Mouse (Mus musculus): Measurements from ENCODE around the gene Apold1.

The Apold1 gene

DNA sequence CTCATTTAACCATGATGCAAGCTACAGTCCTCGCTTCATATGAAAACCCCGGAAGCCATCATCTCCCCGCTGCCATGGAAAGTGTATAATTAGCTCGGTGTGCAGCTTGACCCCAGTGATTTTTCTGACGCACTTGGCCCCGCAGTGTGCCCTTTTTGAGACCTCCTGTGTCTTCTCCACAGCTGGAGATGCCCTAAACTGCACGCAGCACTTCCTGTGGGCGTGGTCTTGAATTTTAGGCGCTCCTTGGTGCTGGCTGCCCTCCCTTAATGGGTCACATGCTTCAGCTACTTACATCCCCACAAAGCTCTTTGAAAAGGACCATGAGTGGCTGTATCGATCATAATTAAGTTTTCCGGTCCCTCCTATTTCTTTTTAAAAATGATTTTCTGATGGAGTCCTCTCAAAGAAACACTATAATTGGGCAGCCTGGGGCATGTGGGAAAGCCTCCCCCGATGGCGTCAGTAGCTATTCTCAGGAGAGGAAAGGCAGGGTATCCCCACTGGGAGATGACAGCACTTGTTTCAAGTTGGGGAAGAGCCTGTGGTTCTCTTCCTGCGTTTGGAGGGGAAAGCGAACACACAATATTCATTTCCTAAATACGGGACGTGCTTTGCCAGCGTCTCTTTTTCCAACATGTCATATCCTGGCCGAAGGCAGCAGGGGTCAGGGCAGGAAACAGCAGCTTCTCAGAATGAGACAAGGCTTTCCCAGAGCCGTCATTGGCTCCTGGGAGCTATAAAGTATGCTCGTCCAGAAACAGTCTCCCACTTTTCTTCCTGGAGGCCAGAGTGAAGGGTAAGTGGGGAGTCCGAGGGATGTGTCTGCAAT is at the start of gene Apold1:
TSS of gene Apold1 (plus strand) at position 488 of the 832 bp plus-strand sequence.
- peak; percentile 76 for DNase-seq

DNA sequence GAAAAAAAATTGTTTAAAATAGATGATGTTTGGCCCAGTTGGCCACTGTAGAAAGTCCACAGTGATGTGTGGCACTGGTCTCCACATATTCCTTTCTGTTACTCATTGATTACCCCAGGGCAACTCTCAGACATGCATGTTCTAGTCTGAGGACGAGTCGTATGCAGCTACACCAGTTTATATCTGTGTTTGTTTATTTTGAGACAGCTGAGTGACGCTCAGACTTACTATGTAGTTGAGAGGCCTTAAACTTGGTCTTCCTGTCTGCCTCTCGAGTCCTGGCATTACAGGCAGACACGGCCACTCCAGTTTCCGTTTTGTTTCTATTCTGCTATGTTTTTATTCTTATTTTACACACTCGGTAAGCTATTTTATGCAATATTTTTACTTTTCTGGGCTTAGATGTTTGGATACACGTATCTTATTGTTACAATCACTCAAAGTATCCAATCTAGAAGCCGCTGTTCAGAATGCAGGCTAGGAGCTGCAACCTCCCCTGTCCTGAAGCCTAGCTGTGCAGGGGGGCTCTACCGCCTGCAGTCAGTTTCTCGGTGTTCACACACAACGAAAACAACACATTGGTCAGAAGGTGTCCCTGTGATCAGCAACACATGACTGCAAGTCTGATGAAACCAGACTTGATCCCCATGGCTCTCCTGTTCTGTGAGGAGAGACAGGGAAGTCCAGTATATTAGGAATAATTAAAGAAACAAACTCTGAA is 48.9 kb upstream of the Apold1 start:
- no peak for DNase-seq

DNA sequence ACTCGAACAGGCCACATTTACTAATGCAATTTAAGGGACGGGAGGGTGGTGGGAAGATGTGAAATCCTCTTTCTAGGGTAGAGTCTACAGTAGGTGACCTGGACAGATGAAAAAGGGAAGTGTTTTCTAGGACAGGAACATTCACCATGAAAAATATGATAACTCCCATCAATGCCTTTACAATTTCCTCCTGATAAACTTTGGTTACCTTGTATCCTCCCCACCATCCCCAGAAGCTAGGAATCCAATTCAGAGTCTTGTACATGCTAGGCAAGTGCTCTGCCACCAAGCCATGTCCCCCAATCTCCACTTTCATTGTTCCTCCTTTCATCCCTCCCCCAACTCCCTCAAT is 48.3 kb upstream of the Apold1 start:
- DNase-seq, result no peak

DNA sequence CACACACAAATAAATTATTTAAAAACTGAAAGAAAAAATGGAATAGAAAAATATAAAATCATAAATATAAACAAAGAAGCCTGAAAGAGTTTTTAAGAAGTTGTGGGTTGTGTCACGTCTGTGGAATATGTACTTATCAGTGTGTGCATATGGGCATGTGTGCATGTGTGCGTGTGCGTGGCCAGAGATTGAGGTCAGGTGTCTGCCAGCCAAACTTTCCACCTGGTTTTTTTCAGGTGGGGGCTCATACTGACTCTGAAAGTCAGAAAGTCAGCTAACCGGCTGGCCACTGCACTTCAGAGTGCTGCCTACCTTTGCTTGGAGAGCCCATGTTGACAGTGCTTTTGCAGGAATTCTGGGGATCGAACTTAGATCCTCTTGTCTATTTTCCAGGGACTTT is 47.2 kb upstream of the Apold1 start:
- no peak for DNase-seq

DNA sequence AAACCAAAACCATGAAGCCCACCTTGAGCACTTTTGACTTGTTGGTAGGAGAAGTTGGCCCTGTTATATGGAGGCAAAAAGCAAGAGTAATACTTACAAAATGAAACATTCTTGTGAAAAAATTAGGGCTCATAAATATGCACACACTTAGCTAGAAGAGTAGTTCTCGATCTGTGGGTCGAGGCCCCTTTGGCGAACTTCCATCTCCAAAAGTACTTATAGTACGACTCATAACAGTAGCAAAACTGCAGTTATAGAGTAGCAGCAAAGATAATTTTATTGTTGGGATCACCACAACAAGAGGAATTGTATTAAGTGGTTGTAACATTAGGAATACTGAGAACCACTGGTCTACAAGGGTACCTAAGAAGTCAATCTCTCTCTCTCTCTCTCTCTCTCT is 41.7 kb upstream of the Apold1 start:
- DNase-seq, result no peak

DNA sequence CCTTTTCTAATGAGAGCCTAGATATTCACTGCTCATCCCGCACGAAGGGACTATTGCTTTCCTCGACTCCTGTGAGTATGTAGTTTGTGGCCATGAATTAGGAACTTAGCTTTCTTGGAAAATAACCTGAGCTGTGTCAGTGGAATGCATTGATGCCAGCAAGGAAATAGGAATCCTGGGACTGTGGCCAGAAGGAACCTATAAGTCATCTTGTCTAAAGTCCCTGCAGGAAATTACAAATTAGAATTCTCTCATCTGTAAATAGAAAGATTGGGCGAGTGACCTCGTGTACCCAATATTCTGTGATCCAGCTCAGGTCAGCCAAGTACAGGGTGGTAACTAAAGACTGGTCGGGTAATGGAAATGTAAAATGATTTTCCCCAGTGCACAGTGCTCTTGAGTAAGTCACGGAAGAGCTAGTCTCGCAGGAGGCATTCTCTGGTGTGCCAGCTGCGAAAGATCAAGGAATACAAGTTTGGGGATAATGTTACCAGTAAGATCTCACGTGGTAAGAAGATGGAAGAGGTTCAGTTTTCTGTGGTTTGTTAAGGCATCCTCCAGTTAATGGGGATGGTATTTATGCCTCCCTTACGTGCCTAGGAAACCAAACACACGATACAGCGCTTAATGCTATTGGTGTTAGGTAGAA is 37.6 kb upstream of the Apold1 start:
- DNase-seq, result peak; percentile 71

DNA sequence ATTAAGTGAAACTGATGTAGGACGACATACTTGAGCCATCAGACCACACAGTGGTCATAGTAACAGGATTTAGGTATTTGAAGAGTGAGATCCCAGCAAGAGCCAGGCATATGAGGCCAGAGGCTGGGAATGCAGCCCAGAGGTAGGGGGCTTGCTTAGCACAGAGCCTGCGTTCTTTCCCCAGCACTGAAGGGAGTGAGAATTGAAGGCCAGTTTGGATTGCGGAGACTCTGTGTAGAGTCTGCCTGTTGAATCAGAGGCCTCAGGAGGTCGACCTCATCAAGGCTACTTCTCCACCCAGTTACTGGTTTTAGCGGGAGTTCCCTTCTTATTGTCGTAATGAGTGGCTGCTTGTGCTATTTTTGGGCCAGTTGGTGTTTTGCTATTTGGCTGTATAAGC is 35.5 kb upstream of the Apold1 start:
- DNase-seq, result no peak

DNA sequence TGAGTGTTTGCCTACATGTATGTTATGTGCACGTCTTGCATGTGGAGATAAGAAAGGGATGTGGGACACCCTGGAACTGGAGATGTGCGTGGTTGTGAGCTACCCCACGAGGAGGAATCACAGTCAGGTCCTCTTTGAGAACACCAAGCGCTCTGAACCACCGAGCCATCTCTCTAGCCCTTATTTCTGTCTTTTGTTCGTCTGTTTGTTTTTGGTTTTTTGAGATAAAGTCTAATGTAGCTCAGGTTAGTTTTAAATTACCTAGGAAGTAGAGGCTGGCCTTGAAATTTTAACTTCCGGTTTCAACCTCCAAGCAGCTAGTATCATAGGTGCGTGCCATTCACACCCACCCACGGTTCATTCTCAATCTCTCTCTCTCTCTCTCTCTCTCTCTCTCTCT is 34.7 kb upstream of the Apold1 start:
- DNase-seq, result no peak

DNA sequence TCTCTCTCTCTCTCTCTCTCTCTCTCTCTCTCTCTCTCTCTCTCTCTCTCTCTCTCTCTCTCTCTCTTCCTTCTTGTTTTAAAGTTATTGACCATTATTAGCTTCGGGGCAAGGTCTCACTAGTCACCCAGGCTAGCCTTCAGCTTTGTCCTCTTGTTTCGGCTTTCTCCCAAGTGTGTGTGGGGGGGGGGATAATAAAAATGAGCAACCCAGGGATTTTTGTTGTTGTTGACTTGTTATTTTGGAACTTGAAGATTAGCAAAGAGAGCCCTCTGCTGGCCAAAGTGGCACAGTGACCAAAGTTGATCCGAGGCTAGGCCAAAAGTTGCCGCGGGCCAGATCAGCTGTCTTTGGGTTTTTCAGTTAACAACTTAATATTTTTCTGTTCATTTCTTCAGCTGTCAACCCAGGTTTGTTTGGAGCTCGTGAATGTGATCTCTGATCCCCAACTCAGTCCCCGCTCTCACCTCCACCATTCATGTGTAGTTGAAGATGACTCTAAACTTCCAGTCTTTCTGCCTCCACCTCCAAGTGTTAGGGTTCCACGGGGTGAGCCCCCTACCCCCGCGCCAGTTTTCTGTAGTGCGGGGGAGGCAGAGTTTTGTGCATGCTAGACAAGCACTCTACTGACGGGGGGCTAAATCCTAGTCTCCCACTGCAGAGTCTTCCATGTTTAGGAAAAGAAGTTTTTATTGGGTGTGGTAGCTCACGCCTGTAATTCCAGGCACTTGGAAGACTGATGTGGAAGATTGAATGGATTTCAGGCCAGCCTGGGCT is 34.0 kb upstream of the Apold1 start:
- DNase-seq, result peak; percentile 83

DNA sequence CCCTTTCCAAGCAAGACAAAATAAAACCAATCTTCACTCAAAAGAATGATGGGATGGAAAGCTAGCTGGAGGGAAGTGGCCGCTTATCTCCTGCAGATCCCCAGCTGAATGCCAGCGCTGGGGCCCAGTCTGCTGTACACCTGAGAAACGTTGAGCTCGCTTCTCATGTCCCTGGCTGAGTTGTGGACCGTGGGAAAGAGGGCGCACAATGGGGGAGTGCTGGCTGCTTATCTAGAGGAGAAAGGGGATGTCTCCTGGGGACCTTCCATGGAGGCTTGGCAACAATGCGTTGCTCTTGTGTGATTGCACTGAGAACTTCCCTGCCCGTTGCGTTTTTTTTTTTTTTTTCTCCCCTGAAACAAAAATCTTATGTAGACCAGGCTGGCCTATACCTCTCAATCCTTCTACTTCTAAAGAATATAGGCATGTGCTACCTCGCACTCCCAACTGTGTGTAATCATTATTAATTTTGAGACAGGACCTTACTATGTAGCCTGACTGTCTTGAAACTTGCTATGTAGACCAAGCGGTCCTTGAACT is 32.9 kb upstream of the Apold1 start:
- DNase-seq, result no peak

DNA sequence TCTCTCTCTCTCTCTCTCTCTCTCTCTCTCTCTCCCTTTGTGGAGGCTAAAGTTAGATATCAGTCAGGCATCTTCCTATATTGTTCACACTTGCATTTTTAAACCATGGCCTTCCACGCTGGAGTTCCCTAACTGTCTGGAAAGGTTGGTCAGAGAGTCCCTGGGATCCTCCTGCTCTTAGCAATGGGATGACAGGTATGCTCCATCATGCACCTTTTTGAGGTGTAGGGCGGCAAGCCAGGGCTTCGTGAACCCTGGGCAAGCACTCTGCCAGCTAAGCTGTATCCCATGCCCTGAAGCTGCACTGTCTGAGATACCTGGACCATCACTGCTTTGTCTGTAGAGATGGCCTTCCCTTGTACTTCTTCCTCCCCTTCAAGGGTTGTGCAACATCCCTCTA is 32.3 kb upstream of the Apold1 start:
- DNase-seq, result no peak

DNA sequence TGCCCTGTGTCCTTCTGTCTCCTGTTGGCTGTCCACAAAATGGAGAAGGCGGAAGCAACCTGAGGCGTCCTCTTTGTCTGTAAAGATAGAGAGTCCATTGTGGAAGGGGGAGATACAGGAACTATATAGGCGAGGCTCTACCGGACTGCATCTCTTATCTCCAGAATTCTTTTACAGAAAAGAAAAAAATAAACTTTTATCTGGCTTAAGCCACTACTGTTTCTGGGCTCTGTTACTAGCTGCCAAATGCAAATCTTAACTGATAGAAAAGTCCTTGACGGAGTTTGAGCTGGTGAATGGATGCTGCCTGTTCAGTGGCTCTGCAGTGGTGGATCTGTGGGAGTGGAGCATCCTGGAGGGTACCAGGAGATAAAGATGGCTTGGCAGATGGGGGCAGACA is 30.2 kb upstream of the Apold1 start:
- no peak for DNase-seq

DNA sequence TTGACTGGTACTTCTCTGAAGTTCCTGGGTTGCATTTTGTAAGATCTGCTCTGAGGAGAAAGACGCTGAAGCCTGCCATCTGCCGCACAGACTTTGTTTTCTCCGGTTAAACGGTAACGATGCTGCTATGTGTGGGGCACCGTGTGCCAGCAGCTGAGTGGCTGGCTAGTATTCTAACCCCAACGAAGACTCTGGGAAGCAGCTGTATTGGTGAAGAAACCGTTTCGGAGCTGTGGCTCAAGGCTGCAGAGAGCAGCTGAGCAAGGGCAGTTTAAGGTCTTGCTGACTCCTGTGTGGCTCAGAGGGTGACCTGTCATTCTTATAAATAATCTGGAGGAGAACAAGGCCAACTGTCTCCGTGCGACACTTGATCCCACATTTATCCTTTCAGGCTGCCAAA is 27.5 kb upstream of the Apold1 start:
- peak; percentile 69 for DNase-seq

DNA sequence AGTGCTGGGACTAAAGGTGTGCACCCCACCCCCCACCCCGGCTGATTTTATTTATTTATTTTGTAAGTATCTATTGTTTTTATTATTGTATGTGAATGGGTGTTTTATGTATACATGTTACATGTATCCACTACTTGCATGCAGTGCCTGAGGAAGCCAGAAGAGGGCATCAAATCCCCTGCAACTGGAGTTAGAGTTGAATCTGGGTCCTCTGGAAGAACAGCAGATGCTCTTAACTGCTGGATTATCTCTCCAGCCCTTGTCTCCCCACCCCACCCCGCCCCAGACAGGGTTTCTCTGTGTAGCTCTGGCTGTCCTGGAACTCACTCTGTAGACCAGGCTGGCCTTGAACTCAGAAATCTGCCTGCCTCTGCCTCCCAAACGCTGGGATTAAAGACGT is 25.1 kb upstream of the Apold1 start:
- no peak for DNase-seq

DNA sequence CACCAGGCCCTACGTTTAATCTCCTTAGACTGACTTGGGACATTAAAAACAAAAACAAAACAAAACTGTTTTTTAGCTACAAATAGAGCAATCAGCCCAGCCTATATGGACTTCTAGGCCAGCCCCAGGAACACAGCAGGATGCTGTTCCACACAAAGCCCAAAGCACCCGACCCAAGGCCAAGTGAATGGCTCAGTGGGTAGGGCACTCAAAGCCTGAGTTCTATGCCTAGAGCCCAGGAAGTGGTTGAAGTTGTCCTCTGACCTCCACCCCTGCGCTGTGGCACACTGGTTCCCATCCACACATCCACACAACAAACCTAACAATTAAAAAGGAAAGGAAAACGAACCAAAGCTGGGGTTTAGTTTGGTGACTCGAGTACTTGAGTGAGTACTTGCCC is 20.2 kb upstream of the Apold1 start:
- DNase-seq, result no peak

DNA sequence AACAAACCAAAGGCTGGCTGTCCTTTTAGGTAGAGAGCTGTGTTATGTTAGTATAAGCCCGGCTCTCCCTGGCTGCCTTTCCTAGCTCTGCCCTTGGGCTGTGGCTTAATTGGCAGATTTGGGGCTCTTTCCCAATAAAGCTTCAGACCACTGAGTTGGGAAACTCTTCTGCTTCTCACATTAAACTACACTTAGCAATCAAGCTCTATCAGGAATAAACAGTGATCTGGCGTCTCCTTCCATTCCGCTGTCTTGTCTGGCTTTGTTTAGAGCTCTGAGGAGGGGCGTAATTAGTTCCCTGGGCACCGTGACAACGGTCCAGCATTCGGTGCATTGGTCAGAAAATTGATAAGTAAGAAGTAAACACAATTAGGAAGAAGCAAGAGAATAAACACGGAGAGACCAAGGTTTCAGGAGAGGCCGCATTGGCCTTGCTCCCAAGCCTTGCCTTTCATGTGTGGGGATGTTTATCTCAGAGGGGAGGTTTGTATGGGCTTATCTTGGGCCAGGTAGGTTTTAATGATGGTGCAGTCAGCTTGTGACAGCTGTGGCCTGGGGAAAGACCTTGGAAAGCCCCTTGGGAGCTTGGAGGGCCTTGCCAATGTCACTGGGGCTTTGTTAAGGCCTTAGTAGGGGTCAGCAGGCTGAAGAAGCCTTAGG is 19.5 kb upstream of the Apold1 start:
- DNase-seq, result no peak

DNA sequence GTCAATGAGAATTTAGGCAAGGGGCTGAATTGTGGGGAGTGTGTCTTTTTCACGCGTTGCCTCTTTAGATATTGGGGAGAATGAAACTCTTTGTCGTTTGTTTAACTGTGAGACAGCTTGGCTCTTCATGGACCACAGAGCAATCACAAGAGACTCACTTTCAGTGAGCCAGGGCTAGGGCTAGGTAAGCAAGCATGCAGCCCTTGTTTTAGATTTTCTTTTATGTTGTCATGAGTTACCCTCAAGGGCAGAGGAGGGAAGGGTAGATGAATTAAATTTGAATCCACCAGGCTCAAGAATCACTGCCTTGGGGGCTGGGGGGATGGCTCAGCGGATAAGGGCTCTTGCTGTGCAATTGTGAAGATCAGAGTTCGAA is 19.0 kb upstream of the Apold1 start:
- DNase-seq, result no peak

DNA sequence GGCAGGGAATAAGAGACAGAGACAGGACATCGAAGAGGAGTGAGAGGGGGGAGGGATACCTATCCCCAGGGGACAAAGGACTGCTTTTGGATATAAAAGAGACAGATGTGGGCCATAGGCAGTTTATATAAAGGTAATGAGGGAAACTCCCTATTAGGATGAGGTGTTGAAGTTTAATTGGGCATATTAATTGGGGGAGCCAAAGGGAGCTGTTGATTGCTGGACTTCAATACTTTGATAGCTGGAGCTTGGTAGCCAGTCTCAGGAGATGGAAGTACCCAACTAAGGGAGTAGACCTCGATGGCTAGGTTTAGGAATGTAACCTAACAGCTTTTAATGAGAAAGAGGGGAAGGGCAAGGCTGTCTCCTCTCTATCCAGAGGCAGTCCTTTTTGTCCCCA is 17.6 kb upstream of the Apold1 start:
- no peak for DNase-seq

DNA sequence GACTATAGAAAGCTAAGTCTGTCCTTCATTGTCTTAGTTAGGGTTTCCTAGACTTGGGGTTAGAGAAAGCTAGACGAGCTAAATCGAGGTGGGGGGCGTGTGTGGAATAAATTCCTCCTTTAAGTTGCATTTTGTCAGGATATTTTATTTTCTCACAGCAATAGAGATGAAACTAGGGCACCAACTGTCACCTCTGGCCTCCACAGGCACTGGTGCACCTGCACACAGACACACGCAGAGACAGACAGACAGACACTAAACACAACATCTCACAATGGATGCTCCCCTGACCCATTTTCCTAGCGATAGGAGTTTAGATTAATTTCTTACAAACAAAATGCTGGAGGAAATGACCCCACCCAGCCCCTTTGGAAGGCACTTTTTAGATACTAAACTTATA is 14.8 kb upstream of the Apold1 start:
- no peak for DNase-seq

DNA sequence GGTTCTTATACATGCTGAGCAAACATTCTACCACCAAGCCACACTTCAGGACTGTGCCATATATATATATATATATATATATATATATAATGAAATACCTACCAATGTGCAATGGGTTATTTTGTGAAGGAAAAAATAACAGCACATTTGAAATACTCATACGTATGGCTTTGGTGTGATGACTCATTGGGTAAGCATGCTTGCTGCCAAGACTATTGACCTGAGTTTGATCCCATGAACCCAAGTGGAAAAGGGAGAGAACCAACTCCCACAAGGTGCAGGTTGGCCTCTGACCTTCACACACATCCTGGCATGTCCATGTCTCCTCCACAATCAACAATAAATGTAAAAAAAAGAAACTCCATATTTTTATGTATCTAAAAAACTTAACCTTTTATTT is 13.2 kb upstream of the Apold1 start:
- no peak for DNase-seq

DNA sequence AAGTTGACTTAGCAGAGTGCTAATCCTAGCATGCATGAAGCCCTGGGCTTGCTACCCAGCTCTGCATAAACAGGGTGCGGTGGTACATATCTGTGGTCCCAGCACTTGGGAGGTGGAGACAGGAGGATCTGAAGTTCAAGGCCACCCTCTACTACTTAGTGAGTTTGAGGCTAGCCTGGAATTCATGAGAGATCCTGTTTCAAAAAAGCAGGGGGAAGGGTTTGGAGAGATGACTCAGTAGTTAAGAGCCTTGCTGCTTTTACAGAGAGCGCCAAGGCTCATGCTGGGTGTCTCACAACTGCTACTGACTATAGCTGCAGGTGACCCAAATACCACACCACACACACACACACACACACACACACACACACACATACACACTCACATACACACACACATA is 12.0 kb upstream of the Apold1 start:
- DNase-seq, result no peak

DNA sequence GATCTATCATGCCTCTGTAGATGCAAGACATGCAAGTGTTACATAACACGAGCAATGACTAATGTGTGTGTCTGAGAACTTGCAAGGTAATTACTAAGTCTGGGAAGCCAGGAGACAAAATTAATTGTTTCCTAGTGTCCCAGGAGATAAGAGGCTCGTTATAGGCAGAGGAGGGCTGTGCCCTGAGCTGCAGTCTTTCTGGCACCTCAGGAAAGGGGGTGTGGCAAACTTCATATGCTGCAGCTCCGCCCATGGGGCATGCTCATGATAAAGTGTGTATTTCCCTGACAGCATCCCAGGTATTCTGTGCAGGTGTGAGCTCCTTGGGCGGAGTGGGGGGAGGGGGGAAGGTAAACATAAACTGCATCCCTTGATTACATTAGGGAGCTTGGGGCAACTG is 9.4 kb upstream of the Apold1 start:
- DNase-seq, result no peak

DNA sequence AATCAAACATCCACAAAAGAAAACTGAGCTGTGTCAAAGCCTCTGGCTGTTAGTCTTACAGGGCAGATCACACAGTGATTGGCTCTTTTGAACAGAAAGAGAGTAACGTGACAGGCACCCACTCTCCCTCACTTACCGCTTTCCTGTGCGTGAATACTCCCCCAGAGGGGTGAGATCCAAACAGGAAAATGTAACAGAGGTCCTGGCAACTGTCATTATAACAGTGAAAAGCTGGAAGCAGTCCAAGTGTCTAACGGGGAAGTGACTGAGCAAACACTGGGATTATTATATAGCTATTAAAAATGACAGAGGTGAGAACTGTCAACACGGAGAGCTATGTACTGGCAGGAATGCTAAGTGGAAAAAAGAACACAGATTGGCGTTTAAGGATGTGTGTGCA is 4.9 kb upstream of the Apold1 start:
- no peak for DNase-seq
